Mouse (Mus musculus) brain, embryonic 18.5 days (tissue): ENCODE data around the gene Ago4.

Experiments used
- DNase-seq: peaks from one replicate; pipeline ENCODE4 v3.0.0-alpha.2; 2012; ENCODE audit warnings: low read depth, low spot score

The Ago4 gene

DNA sequence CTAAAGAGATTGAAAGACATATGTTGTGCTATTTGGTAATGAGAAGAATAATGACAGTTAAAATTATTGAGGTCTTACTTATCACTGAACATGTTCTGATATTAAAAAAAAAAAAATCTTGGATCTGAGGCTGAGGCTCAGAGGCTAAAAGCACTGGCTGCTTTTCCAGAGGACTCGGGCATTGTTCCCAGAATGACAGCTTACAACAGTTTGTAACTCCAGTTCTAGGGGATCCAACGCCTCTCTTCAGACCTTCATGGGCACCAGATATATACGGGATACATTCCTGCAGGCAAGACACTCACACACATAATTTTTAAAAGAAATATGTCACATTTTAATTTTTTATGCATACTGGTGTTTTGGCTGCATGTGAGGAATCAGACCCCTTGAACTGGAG, 7.1 kb downstream of the Ago4 start:
- DNase-seq = no peak

DNA sequence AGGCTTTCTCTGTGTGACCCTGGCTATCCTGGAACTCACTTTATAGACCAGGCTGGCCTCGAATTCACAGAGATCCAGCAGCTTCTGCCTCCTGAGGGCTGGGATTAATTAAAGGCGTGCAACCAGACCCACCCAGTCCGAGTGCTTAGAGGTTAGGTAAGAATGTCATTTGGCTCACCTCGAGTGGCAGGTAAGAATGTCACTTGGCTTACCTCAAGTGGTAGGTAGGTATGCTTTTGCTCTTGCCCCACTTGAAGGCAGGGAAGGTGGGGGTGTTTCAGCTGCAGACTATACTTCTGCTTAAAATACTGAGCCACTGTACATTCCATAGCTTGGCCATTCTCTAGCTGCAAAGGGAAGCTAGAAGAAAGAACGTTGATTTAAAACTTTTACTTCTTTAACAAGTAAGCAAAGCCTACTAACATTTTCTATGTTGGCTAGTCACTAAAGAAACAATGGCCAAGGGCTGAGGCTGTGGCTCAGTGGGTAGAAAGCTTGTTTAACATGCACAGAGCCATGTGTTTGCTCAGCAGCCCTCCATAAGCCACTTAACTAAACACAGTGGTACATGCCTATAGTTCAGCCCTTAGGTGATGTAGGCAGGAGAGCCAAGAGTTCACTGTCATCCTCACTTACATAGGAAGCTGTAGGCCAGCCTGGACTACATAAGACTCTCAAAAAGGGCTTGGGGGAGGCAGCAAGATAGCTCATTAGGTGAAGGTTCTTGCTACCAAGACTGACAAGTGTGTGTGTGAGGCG, 20.8 kb downstream of the Ago4 start:
- DNase-seq = no peak

GRCm38 (mm10) chr4:126511013-126511412, 22.3 kb downstream of the Ago4 start:
- DNase-seq = no peak

GRCm38 (mm10) chr4:126509072-126509471, 24.2 kb downstream of the Ago4 start:
- DNase-seq = no peak

- DNase-seq = no peak
Observed at GRCm38 (mm10) chr4:126508110-126508899, 25.0 kb downstream of the Ago4 start.

DNA sequence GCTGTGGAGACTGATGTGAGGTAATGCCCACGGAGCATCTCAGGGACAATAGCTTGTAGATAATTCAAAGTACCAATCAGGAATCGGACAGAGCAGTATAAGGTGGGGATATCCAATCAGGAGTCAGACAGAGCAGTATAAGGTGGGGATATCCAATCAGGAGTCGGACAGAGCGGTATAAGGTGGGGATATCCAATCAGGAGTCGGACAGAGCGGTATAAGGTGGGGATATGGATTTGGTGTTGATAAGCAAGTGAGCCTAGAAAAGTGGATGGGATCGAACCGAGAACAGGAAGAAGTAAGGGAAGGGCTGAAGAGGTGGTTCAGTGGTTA, 30.3 kb downstream of the Ago4 start:
- no peak for DNase-seq

- no peak for DNase-seq
Observed at GRCm38 (mm10) chr4:126502141-126502976, 30.9 kb downstream of the Ago4 start.

DNA sequence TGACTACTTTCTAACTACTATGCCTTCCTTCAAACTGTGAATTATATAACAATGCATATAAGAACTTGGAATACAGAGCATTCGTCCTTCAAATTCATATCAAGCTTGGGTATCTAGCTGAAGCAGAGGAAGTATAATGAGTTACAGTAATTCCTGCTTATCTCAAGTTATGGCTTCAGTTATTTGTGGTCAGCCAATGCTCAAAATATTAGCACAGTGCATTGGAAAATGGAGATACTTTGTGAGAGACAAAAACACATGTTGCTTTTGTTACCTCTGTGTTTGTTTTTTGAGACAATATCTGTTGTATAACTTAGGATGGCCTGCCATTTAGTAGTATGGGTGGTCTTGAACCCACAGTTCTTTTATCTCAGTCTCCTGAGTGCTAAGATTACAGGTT, 34.7 kb downstream of the Ago4 start:
- DNase-seq = no peak

DNA sequence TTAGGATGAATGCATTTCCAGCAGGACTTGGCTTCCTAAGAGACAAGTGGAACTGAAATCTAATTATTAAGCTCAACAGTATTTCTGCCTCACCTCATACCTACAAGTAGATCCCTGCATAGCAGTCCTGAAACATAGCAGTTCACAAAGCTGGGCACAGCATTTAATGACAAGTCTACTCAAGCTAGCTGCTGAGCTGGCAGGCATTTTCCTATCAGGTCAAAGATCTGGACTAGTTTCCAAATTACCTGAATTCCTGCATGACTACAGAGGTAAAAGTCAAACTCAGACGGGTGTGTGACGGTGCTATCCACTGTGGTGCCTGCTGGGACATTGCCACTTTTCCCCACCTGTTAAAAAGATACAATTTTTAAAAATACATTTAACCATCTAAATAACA, 36.3 kb downstream of the Ago4 start:
- DNase-seq = no peak

DNA sequence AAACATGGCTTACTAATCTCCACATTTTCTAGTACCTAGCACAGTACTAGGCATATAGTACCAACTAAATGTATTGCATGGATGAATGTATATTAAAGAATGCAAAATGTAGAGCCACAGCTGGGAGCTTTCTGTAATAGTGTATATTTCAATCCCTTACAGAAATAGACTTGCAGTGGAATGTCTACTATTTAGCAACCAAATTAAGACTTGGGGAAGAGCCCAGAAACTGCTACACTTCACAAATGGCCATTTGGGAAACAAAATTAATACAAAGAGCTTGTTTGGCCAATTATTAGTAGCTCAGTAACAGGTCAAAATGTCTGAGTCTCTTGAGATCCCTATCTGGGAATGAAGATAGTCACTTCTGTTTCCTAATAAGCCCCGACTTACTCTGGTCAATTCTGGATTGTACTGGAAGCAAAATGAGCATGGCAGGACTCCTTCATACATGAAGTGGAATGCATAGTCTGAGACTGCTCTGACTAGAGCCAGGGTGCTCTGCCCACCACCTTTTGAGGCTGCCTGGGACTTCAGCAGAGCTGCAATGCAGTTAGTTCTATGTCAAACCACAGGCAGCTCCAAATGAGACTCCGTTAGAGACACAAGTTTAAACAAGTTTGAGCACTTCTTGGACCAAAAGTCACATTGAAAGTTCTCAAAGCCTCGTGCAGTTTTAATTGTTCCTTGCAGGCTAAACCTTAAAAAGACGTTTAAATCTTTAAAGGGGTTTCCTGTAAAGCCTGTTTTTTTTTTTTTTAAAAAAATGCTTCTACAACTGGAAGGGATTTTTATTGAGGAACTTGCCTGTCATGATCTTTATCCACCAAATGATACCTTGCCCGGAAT, 37.1 kb downstream of the Ago4 start:
- no peak for DNase-seq

GRCm38 (mm10) chr4:126495453-126495852, 37.8 kb downstream of the Ago4 start:
- no peak for DNase-seq

DNA sequence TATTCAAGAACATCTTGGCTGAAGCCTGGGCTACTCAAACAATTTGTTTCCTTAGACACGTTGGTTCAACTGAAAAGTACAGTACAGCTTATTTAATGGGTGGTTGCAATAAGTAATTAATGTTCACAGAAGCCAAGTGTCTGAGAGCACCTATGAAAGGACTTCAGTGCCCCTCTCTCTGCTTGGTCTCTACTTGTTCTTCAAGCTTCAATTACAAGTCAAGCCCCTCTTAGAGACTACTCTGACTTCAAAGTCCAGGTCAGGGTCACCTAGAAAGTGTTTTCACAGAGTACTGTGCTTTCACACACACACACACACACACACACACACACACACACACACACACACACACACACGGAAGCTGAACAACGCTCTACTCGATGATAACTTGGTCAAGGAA, 39.9 kb downstream of the Ago4 start:
- DNase-seq = no peak

DNA sequence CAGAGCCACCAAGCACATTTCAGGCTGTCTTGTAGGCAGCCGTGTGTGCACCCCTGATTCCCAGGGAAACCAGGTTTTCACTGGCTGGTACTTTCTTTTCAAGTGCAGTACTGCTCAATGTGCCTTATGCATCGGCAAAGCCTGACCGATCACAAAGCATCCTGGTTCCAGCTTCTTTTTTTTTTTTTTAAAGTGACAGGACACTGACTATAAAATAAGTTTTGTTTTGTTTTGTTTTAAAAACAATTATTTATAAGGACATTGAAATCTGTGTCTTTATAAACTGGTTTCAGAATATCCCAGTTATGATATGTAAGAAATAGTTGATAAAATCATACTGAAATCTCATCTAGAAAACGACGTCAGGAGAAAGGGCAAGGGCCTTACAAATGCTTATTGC, 41.3 kb downstream of the Ago4 start:
- DNase-seq = no peak

- no peak for DNase-seq
Observed at GRCm38 (mm10) chr4:126490726-126491125, 42.5 kb downstream of the Ago4 start.

DNA sequence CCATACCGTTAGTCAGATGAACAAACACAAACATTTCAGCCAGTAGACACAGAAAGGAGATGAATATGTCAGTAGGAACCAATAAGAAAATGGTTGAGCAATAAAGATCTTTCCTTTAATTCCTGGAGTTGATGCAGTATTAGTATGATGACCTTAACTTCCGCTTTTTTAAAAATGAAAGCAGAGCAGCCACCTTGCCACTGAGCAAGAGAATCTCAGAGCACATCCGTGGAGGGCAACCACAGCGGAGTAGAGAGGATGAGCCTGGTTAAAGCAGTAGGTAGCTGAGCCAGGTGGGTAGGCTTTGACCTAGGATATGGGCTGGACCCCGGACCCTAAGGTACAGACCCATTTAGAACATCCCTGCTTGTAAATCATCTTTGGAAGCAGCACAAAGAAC, 43.5 kb downstream of the Ago4 start:
- no peak for DNase-seq

DNA sequence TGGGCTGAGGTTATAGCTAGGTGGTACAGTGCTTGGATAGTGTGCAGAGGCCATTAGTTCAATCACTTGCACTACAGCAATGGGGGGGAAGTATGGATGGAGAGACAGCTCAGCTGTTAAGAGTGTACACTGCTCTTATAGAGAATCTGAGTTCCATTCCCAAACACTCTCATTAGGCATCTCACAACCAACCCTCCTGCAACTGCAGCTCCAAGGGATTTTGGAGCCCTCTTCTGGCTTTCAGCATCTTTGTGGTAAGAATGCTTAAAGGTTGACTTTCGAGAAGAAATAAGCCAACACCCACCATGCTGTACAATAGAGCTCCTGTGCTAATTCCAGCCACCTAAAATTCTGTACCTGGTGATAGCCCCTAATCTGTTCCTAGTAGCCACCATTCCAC, 47.1 kb downstream of the Ago4 start:
- DNase-seq = no peak

GRCm38 (mm10) chr4:126485065-126485464, 48.2 kb downstream of the Ago4 start:
- no peak for DNase-seq

DNA sequence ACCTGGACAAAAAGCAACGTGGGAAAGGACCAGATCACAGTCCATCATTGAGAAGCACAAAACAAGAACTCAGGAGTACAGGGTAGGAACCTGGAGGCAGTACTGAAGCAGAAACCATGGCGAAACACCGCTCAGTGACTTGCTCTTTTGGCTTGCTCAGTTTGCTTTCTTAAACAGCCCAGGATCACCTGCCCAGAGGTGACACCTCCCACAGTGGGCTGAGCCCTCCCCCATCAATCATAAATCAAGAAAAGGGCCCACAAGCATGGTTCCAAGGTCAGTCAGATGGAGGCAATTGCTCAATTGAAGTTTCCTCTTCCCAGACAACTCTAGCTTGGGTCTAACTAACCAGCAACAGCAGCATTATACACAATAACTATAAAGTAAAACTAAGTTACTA, 49.4 kb downstream of the Ago4 start:
- DNase-seq = no peak

DNA sequence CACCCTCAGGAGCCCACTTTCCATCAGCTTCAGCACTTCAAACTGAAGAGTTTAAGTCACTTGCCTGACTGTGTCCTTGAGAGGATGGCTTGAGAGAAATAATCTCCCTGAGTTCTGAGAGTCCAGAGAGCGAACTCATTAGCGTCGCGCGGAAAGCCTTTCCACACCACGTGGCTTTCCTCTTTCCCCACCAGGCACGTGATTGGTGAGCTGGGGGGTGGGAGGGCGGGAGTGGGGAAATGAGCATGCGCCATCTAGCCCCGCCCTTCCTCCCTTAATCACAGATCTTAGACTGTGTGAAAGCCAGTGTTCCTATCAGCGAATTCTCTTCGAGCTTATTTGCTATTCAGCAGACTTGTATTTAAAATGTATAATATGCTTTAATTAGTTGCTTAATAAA, 50.3 kb downstream of the Ago4 start:
- no peak for DNase-seq

DNA sequence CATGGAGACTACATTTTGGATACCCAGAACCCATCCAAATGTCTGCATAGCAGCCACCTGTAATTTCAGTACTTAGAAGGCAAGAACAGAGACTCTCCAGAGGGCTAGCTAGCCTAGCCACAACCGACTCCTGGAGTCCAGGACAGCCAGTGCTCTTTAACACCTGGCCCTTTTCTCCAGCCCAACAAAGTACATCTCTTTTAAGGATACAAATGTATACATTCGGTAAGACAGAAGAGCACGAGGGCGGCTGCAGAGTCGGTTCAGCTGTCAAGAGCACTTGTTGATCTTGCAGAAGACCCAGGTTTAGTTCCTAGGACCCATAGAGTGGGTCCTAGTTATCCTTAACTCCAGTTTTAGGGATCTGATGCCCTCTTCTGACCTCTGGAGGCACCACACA, 51.8 kb downstream of the Ago4 start:
- no peak for DNase-seq

- no peak for DNase-seq
Observed at GRCm38 (mm10) chr4:126480288-126480687, 53.0 kb downstream of the Ago4 start.

DNA sequence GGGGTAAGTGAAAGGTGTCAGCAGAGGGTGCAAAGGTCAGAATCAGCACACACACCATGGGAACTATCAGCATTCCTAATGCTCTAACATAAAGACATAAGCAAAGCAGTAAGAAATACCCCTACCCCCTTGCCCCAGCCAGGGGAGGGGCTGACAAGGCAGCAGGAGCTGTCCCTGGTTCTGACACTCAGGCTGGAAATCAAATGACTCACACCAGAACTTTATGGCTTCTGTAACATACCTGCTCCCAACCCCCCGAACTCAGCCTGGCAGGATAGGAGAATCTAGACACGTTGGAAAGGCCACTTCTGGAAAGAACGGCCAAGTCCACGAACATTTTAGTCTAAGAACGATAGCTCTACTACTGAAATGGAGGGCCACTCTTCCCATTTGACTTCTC, 60.2 kb downstream of the Ago4 start:
- DNase-seq = no peak
